ENCODE assay signal across 8 mouse cellular contexts in the genomic region with DNA sequence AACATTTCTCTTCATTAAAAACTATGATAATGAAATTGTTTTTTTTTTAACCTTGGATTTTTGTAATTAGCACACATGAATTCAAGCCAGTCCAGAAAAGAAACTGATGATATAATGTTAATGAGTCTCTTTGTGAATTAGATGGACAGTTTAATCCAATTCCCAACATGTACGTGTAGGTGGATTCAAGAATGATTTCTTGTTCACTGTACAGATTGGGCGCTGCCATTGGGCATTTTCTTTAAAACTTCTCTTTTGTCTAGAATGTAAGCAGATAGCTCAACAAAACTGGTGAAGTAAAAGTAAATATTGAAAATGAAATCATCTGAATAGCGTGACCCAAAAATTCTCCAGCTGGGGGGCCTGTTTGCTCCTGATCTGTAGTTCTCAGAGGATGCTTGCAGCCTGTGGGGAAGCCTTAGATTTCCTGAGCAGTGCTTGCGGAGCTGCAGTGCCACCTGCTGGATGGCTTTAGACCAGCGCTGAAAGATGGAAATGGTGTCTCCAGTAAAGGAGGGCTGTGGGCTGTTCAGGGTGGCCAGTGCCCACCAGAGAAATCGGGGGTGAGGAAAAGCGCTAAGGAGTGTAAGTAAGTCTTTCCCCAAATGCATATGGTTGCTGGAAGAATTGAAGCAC. TPM values are rescaled to one million over a fixed set of nuclear protein-coding genes. Genes with fewer than 3 reads are reported as not detected.
A peak's percentile ranks its signal among the peaks of the same experiment; 100 is the strongest.
DNase-seq lines count a peak whose midpoint lies in the region; ATAC-seq and TF ChIP-seq lines count a peak whose summit lies in the region.

No protein-coding gene starts in this region.

- DNase-seq in T-cell, adult 2 months (ENCODE audit: low spot score), result peak; percentile 66
- DNase-seq in cerebellum, postnatal 10 days, result peak; percentile 91 to 93
- peak; percentile 67 to 84 for DNase-seq in frontal cortex, postnatal 14 days (ENCODE audit: low spot score in 2 of 2)
- DNase-seq in induced T-regulatory cell, adult 2 months (ENCODE audit: low read depth), result peak; percentile 84
- peak; percentile 78 to 85 for DNase-seq in left cerebral cortex, adult 2 months (ENCODE audit: extremely low spot score in 1 of 2, low spot score in 2 of 2)
- peak; percentile 82 for DNase-seq in right cerebral cortex, postnatal 14 days
- DNase-seq in urinary bladder, postnatal 14 days (ENCODE audit: low spot score), result peak; percentile 78

- H3K4me3 ChIP-seq in left cerebral cortex, adult 2 months, result no peak overlapping the region

- TF ChIP-seq CTCF in left cerebral cortex, adult 2 months (IDR thresholded peaks at IDR 0.05), result peak; percentile 98

- peak; percentile 98 for ATAC-seq in megakaryocyte-erythroid progenitor cell, adult 5-6 weeks (replicated peaks; ENCODE audit: low FRiP score, low TSS enrichment, poor library complexity, severe bottlenecking)

- 0 out of 2 replicates have a peak overlapping the region, but pooled peaks have one; percentile 15 for H3K27ac ChIP-seq in left cerebral cortex, adult 2 months

- intact Hi-C loops in left cerebral cortex, adult 2 months (cut with DNase I), result loop anchor here (1.0 to 2.0 kb wide), 3 partner anchors 50 to 280 kb away; no protein-coding TSS in a partner anchor

RNA-seq across cellular contexts. Expression of gene Spred1, which starts 59.2 kb away (rescaled TPM):
- 100 to 1,000 TPM; 164 to 174 TPM for total RNA-seq in left cerebral cortex, adult 2 months (2021)
- total RNA-seq in megakaryocyte-erythroid progenitor cell, adult 5-6 weeks (2014; fragmentation: Nextera tagmentation), result 17.9 and 23.3 TPM in 2 replicates
- total RNA-seq in megakaryocyte-erythroid progenitor cell, adult 5-6 weeks (2017), result 25.8 and 43.1 TPM in 2 replicates
